Mouse (Mus musculus) heart, embryonic 14.5 days (tissue): ENCODE measurements around the gene 1700018B08Rik. TPM values are rescaled to one million over a fixed set of nuclear protein-coding genes. Genes with fewer than 3 reads are reported as not detected.

Experiments
- ATAC-seq: fragments of 200-750 bp; cut with Nextera tagmentation; 2 replicates; pipeline ENCODE4 v1.8.0; 2017; ENCODE audit warnings: low read depth, moderate TSS enrichment; ENCODE audit not compliant: insufficient number of reproducible peaks, insufficient read depth, low FRiP score
- H3K27ac ChIP-seq, 2 experiments: fragments of 200-500 bp in 1 of 2; fragments of 300-500 bp in 1 of 2; sonication (generic) in 1 of 2; replicated peaks in 1 of 2; 2 replicates each; pipeline ENCODE4 v1.5.1; 2012 to 2014; ENCODE audit warnings: low read depth in 2 of 2, low read length in 2 of 2, control low read depth in 1 of 2, mild to moderate bottlenecking in 1 of 2, mixed read lengths in 1 of 2; ENCODE audit not compliant: control insufficient read depth in 1 of 2, insufficient read depth in 1 of 2
- H3K27me3 ChIP-seq: fragments of 300-500 bp; sonication (generic); 2 replicates; pipeline ENCODE4 v1.6.1; 2014; ENCODE audit warnings: mild to moderate bottlenecking, low read length, control low read depth; ENCODE audit not compliant: control insufficient read depth, insufficient read depth
- H3K36me3 ChIP-seq: fragments of 300-500 bp; sonication (generic); 2 replicates; pipeline ENCODE4 v1.6.1; 2014; ENCODE audit warnings: mild to moderate bottlenecking, control low read depth, low read length, mixed read lengths; ENCODE audit not compliant: control insufficient read depth, insufficient read depth
- H3K4me1 ChIP-seq, 2 experiments: fragments of 200-500 bp in 1 of 2; fragments of 300-500 bp in 1 of 2; sonication (generic) in 1 of 2; 2 replicates each; pipeline ENCODE4 v1.6.1; 2012 to 2014; ENCODE audit warnings: low read length in 2 of 2, control low read depth in 1 of 2, mixed read lengths in 1 of 2; ENCODE audit not compliant: control insufficient read depth in 2 of 2, insufficient read depth in 2 of 2
- H3K4me2 ChIP-seq: fragments of 300-500 bp; sonication (generic); 2 replicates; pipeline ENCODE4 v1.6.1; 2014; ENCODE audit warnings: mild to moderate bottlenecking, low read length
- H3K4me3 ChIP-seq, 2 experiments: fragments of 200-500 bp in 1 of 2; fragments of 300-500 bp in 1 of 2; sonication (generic) in 1 of 2; 2 replicates each; pipeline ENCODE4 v1.5.1; 2012 to 2014; ENCODE audit warnings: low read length in 2 of 2, mild to moderate bottlenecking in 2 of 2, control low read depth in 1 of 2, low read depth in 1 of 2, moderate library complexity in 1 of 2; ENCODE audit not compliant: control insufficient read depth in 1 of 2, insufficient read depth in 1 of 2
- H3K9ac ChIP-seq: fragments of 300-500 bp; sonication (generic); 2 replicates; pipeline ENCODE4 v1.6.1; 2014; ENCODE audit warnings: mild to moderate bottlenecking, low read length
- H3K9me3 ChIP-seq: fragments of 300-500 bp; sonication (generic); 2 replicates; pipeline ENCODE4 v1.6.1; 2016; ENCODE audit warnings: low read length, control low read depth; ENCODE audit not compliant: control insufficient read depth
- WGBS: fragments of 180-500 bp; shearing (Covaris S2); extraction: QIAGEN DNeasy Blood & Tissue Kit; methylation state at CpG from one replicate; pipeline ENCODE4 v1.1.7; 2014; 5-methylcytosine and 5-hydroxymethylcytosine counted together
- polyA plus RNA-seq: library from polyadenylated mRNA; unstranded; fragments of >200 nt; fragmentation: Nextera tagmentation; extraction: Ambion mirVana; gene quantifications from 2 replicates; pipeline ENCODE4 v1.2.1, GENCODE M21; 2014

Gene 1700018B08Rik
- polyA plus RNA-seq, 1 experiment from 2014 or later = not detected

DNA sequence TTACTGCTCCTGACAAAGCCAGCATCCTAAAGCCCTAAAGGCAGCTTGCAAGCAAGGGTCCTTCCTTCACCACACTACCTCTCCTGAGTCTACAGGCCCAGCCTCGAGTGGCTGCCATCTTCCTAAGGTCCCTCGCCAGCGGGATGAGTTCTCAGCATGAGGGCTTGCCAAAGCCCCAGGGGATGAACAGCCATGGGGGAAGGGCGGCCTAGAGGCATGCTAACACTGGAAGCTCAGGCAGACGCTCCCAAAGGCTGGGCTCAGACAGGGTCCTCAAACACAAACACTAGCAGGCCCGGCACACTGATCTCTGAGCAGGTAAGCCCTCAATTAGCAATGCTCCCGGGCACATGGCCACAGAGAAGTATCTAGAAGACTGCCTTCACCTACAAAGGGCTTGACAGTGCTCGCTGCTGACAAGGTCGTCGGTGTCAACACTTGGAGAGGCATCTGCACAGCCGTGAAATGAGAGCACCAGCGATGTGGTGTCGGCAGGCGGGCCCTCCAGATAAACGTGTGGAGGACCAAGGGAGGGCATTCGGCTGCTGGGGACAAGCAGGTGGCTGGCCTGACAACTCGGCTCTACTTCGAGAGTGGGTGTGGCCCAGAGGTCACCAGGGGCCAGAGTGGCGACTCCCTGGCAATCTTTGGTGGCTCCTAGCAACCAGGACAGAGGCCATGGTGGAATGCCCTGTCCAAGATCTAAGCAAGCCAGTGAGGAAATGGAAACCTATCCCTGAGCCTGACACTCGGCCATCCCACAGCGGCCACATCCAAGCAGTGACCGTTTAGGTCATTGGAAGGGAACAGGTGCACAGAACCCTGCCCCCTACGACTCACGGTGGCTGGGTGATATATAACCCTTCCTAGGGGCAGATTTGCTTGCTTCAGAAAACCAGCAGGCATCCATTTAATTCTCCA lies 7.2 kb upstream of the 1700018B08Rik start:
- no peak overlapping the region for H3K4me2 ChIP-seq
- 48% methylated on average over 24 of the region's 24 CpGs for WGBS
- peaks cover 52% of the 10 kb centered on the region for H3K36me3 ChIP-seq
- H3K9me3 ChIP-seq = no peaks in the 10 kb centered on the region
- H3K27me3 ChIP-seq = no peaks in the 10 kb centered on the region
- no peak overlapping the region for H3K9ac ChIP-seq
- no peak overlapping the region for H3K4me3 ChIP-seq
- no peak overlapping the region for H3K27ac ChIP-seq
- H3K4me1 ChIP-seq = peaks cover 3 to 16% of the 10 kb centered on the region in 2 experiments; a peak in 1 of 4 replicates
- ATAC-seq = no peak

DNA sequence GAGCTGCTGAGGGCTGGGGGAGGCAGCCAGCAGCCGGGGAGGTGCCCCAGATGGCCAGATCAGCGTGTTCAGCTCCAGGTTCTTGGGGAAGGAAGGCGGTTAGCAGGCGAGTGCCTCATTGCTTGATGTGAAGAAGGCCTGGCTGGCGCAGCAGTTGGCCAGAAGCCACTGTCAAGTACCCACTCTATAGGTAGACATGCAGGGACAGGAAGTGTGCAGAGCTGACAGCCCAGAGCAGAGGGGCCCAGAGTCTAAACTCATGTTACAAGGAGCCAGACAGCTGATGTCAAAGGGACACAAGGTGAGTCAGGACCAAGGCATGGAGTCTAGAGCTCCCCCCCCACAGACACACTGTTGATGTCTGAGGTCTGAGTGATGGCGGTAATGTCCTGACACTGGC lies 5.9 kb upstream of the 1700018B08Rik start:
- Histone ChIP-seq H3K4me3 (no peak overlapping the region), H3K4me2 (no peak overlapping the region), H3K9me3 (no peaks in the 10 kb centered on the region), H3K4me1 (peaks cover 3 to 16% of the 10 kb centered on the region in 2 experiments; a peak in 1 of 4 replicates), H3K27me3 (0 out of 2 replicates have a peak, but pooled peaks cover 3% of the 10 kb centered on the region), H3K9ac (no peak overlapping the region), H3K27ac (no peak overlapping the region), H3K36me3 (peaks cover 43% of the 10 kb centered on the region)
- WGBS = 62% methylated on average over 6 of the region's 6 CpGs
- ATAC-seq = no peak

DNA sequence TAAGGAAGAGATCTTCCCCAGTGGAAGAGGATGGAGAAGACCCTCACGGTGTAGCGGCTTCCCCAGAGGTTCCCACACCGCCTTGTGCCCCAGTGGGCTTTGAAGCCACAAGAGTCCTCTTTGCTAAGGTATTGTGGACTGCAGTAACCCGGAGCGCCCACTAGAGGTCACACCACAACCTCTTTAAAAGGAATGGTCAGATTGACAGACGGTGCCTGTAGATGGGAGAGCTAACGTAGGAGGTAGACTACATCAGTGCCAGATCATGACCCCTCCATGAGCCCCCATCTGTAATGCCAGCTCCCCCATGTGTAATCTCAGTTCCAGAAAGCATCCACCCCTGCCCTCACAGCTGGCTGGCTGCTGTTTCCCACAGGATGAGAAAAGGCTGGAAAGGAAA lies 3.0 kb upstream of the 1700018B08Rik start:
- H3K36me3 ChIP-seq = peaks cover 15% of the 10 kb centered on the region
- no peak overlapping the region for H3K4me3 ChIP-seq
- no peak overlapping the region for H3K9ac ChIP-seq
- H3K4me1 ChIP-seq = peaks cover 3 to 16% of the 10 kb centered on the region in 2 experiments; a peak in 1 of 4 replicates
- no peak overlapping the region for H3K27ac ChIP-seq
- peaks cover 10% of the 10 kb centered on the region; the same call in 1 of the 2 replicates for H3K27me3 ChIP-seq
- no peak for ATAC-seq
- 7% methylated on average over 7 of the region's 7 CpGs for WGBS
- no peaks in the 10 kb centered on the region for H3K9me3 ChIP-seq
- no peak overlapping the region for H3K4me2 ChIP-seq

DNA sequence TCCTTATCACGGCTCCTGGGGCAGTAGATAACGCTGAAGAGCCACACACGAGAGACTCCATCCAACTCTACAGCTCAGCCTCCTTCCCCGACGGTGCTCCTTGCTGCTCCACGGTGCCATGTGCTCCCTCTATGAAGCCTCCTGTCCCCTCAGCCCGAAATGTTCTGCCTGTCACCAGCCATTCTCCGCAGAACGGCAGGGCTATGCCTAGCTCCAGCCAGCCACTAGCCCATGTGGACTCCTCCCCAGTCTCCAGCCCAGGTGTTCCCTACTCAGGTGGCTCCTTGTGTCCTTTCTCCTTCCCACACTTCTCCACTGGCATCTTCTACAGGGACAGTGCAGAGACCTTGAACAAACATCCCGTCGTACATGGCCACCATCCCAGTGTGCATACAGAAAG lies 816 bp upstream of the 1700018B08Rik start:
- Histone ChIP-seq H3K4me2 (no peak overlapping the region), H3K4me1 (0 out of 4 replicates have a peak, but pooled peaks cover 0 to 4% of the 10 kb centered on the region in 2 experiments), H3K27ac (no peak overlapping the region), H3K36me3 (no peaks in the 10 kb centered on the region), H3K27me3 (peaks cover 17% of the 10 kb centered on the region; the same call in 1 of the 2 replicates), H3K9me3 (no peaks in the 10 kb centered on the region), H3K4me3 (no peak overlapping the region), H3K9ac (no peak overlapping the region)
- 40% methylated on average over 11 of the region's 11 CpGs for WGBS
- ATAC-seq = no peak

DNA sequence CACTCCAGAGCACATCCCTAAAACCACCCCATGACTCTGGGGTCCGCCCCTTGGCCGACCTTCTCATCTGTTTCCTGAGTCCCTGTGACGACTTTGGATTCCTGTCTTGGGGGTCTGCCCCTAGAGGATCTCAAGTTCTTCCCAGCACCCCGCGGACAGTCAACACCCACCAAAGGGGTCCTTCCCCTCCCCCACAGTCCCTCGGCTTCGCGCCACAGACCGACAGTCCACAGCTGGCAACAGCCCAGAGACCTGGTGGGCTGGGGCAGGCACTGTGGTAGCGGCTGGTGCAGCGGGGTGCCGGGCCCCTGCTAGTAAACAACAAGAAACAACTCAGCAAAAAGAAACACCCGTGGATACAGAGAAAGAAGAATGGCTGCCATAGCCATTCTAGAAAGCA lies 1.2 kb downstream of the 1700018B08Rik start:
- Histone ChIP-seq H3K4me3 (no peak overlapping the region), H3K4me1 (0 out of 4 replicates have a peak, but pooled peaks cover 0 to 2% of the 10 kb centered on the region in 2 experiments), H3K27me3 (peaks cover 25% of the 10 kb centered on the region; the same call in 1 of the 2 replicates), H3K9ac (no peak overlapping the region), H3K27ac (no peak overlapping the region), H3K4me2 (no peak overlapping the region), H3K9me3 (no peaks in the 10 kb centered on the region), H3K36me3 (no peaks in the 10 kb centered on the region)
- no peak for ATAC-seq
- 66% methylated on average over 13 of the region's 13 CpGs for WGBS

DNA sequence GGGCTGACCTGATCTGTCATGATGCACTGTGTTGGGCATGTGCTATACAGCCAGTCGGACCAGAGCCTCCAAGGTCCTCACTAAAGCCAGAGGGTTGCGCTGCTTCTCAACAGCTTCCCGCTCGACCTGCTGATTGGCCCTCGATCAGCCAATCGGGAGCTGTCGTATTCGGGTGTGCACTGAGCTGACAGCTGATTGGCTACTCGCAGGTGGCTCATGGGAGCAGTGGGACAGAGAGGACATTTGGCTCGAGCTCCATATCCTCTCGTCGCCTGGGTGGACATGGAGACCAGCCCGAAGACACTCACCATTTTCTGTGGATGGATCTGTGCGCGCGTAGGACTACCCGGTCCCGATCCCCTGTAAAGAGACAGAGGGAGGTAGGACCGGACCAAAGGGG lies 2.3 kb downstream of the 1700018B08Rik start:
- no peak for ATAC-seq
- H3K36me3 ChIP-seq = no peaks in the 10 kb centered on the region
- H3K4me1 ChIP-seq = no peaks in the 10 kb centered on the region
- H3K9ac ChIP-seq = no peak overlapping the region
- H3K27me3 ChIP-seq = peaks cover 25% of the 10 kb centered on the region; the same call in 1 of the 2 replicates
- no peak overlapping the region for H3K4me2 ChIP-seq
- H3K4me3 ChIP-seq = no peak overlapping the region
- H3K9me3 ChIP-seq = no peaks in the 10 kb centered on the region
- 73% methylated on average over 19 of the region's 19 CpGs for WGBS
- H3K27ac ChIP-seq = no peak overlapping the region

DNA sequence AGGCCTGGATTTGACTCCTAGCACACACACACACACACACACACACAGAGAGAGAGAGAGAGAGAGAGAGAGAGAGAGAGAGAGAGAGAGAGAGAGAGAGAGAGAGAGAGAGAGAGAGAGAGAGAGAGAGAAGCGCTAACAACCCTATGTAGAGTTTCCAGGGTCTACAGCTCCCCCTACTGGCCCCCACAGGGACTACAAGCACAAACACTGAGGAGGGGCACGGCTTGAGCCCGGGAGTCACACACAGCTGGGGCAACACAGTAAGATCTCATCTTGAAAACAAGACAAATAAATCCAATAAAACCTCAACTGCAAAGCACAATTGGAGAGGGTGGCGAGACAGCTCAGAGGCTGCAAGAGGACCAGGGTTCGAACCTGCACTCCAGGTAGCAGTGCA lies 11.7 kb downstream of the 1700018B08Rik start:
- Histone ChIP-seq H3K4me1 (no peaks in the 10 kb centered on the region), H3K9ac (no peak overlapping the region), H3K4me2 (no peak overlapping the region), H3K9me3 (no peaks in the 10 kb centered on the region), H3K27me3 (0 out of 2 replicates have a peak, but pooled peaks cover 5% of the 10 kb centered on the region), H3K4me3 (no peak overlapping the region), H3K27ac (no peak overlapping the region), H3K36me3 (no peaks in the 10 kb centered on the region)
- no peak for ATAC-seq
- WGBS = 48% methylated on average over 5 of the region's 5 CpGs
